Mouse (Mus musculus) CH12.LX (cell line): ENCODE results near the gene Dab2. TPM values are rescaled to one million over a fixed set of nuclear protein-coding genes. Genes with fewer than 3 reads are reported as not detected.

Experiments
- DNase-seq: peaks from one replicate; pipeline ENCODE4 v3.0.0-alpha.2; 2013; ENCODE audit errors: extremely low read depth
- H3K27ac ChIP-seq: 2 replicates; pipeline ENCODE4 v1.5.1; 2012; ENCODE audit warnings: low read depth, mild to moderate bottlenecking, control low read depth, moderate library complexity; ENCODE audit not compliant: insufficient read depth
- H3K27me3 ChIP-seq: replicated peaks from 2 replicates; pipeline ENCODE3; 2012; ENCODE audit warnings: inconsistent platforms
- H3K36me3 ChIP-seq, 2 experiments: replicated peaks in 1 of 2; 2 replicates each; pipeline versions ENCODE3 to v1.6.1; 2012; ENCODE audit warnings: inconsistent platforms in 1 of 2, low read length in 1 of 2, mild to moderate bottlenecking in 1 of 2, mixed read lengths in 1 of 2, moderate library complexity in 1 of 2; ENCODE audit not compliant: control insufficient read depth in 1 of 2, insufficient read depth in 1 of 2
- H3K4me1 ChIP-seq, 2 experiments: 2 replicates each; pipeline ENCODE4 v1.6.1; 2012; ENCODE audit warnings: inconsistent platforms in 1 of 2, moderate library complexity in 1 of 2; ENCODE audit not compliant: insufficient read depth in 2 of 2, control insufficient read depth in 1 of 2
- H3K4me2 ChIP-seq: 2 replicates; pipeline ENCODE4 v1.6.1; 2012; ENCODE audit warnings: low read depth, mild to moderate bottlenecking, control low read depth; ENCODE audit not compliant: poor library complexity, insufficient read depth, severe bottlenecking
- H3K4me3 ChIP-seq, 3 experiments: fragments of 150-350 bp in 1 of 3; sonication (generic) in 1 of 3; replicated peaks in 1 of 3; 2 replicates each; pipeline versions ENCODE3 to v1.5.1; 2011 to 2012; ENCODE audit warnings: low read depth in 2 of 3, low read length in 2 of 3, mild to moderate bottlenecking in 2 of 3, moderate library complexity in 2 of 3, control low read depth in 1 of 3, improper control_type of control experiment in 1 of 3, inconsistent platforms in 1 of 3, mixed read lengths in 1 of 3; ENCODE audit not compliant: poor library complexity in 1 of 3
- H3K79me2 ChIP-seq: replicated peaks from 2 replicates; pipeline ENCODE4 v1.6.1; 2012; ENCODE audit warnings: mild to moderate bottlenecking, moderate library complexity; ENCODE audit not compliant: control insufficient read depth, poor library complexity, insufficient read depth, severe bottlenecking; ENCODE audit errors: extremely low read depth
- H3K9ac ChIP-seq: 2 replicates; pipeline ENCODE4 v1.6.1; 2012; ENCODE audit warnings: low read depth, mild to moderate bottlenecking, control low read depth, moderate library complexity; ENCODE audit not compliant: insufficient read depth
- H3K9me3 ChIP-seq: replicated peaks from 2 replicates; pipeline ENCODE3; 2012; ENCODE audit warnings: low read length, inconsistent platforms, mixed read lengths
- CTCF ChIP-seq, 2 experiments: IDR thresholded peaks in 1 of 2; conservative IDR thresholded peaks in 1 of 2; 2 replicates each; pipeline ENCODE4 v1.5.1; 2011 to 2012; ENCODE audit warnings: low read depth in 2 of 2, low read length in 2 of 2, improper control_type of control experiment in 1 of 2, inconsistent platforms in 1 of 2, mild to moderate bottlenecking in 1 of 2, moderate library complexity in 1 of 2
- ELF1 ChIP-seq: IDR thresholded peaks from 2 replicates; pipeline ENCODE4 v1.6.1; 2014; ENCODE audit warnings: low read depth, mild to moderate bottlenecking, inconsistent platforms, low read length, improper control_type of control experiment
- ETS1 ChIP-seq: conservative IDR thresholded peaks from 2 replicates; pipeline ENCODE4 v1.6.1; 2012; ENCODE audit warnings: low read depth, mild to moderate bottlenecking, inconsistent platforms, low read length, improper control_type of control experiment, moderate library complexity
- IRF4 ChIP-seq: IDR thresholded peaks from 2 replicates; pipeline ENCODE4 v1.6.1; 2014; ENCODE audit warnings: low read depth, mild to moderate bottlenecking, inconsistent platforms, low read length, improper control_type of control experiment
- KAT2A ChIP-seq: IDR thresholded peaks from 2 replicates; pipeline ENCODE4 v1.6.1; 2012; ENCODE audit warnings: low read length, improper control_type of control experiment, inconsistent platforms; ENCODE audit not compliant: insufficient replicate concordance
- MAFK ChIP-seq: IDR thresholded peaks from 2 replicates; pipeline ENCODE4 v1.6.1; 2011; ENCODE audit warnings: low read length, improper control_type of control experiment; ENCODE audit not compliant: insufficient replicate concordance
- MAX ChIP-seq: IDR thresholded peaks from 2 replicates; pipeline ENCODE4 v1.6.1; 2011; ENCODE audit warnings: low read length, improper control_type of control experiment
- MAZ ChIP-seq: IDR thresholded peaks from 2 replicates; pipeline ENCODE4 v1.6.1; 2012; ENCODE audit warnings: low read depth, mild to moderate bottlenecking, inconsistent platforms, low read length, improper control_type of control experiment, moderate library complexity
- MEF2A ChIP-seq: IDR thresholded peaks from 2 replicates; pipeline ENCODE4 v1.6.1; 2014; ENCODE audit warnings: low read depth, mild to moderate bottlenecking, inconsistent platforms, low read length, improper control_type of control experiment, borderline replicate concordance
- MXI1 ChIP-seq: IDR thresholded peaks from 2 replicates; pipeline ENCODE4 v1.6.1; 2011; ENCODE audit warnings: mild to moderate bottlenecking, low read depth, low read length, improper control_type of control experiment
- NRF1 ChIP-seq: IDR thresholded peaks from 2 replicates; pipeline ENCODE4 v1.6.1; 2014; ENCODE audit warnings: low read depth, mild to moderate bottlenecking, inconsistent platforms, low read length, improper control_type of control experiment, moderate library complexity
- PAX5 ChIP-seq: IDR thresholded peaks from 2 replicates; pipeline ENCODE4 v1.6.1; 2012; ENCODE audit warnings: low read length, inconsistent platforms, mixed read lengths
- RCOR1 ChIP-seq: conservative IDR thresholded peaks from 2 replicates; pipeline ENCODE4 v1.6.1; 2012; ENCODE audit warnings: low read depth, mild to moderate bottlenecking, inconsistent platforms, low read length, improper control_type of control experiment
- SIN3A ChIP-seq: IDR thresholded peaks from 2 replicates; pipeline ENCODE4 v1.6.1; 2012; ENCODE audit warnings: low read length, improper control_type of control experiment, inconsistent platforms
- SMC3 ChIP-seq: IDR thresholded peaks from 2 replicates; pipeline ENCODE4 v1.6.1; 2011; ENCODE audit warnings: low read depth, low read length, improper control_type of control experiment
- TCF12 ChIP-seq: IDR thresholded peaks from 2 replicates; pipeline ENCODE4 v1.6.1; 2014; ENCODE audit warnings: low read depth, mild to moderate bottlenecking, inconsistent platforms, low read length, improper control_type of control experiment
- UBTF ChIP-seq: IDR thresholded peaks from 2 replicates; pipeline ENCODE4 v1.6.1; 2012; ENCODE audit warnings: low read depth, mild to moderate bottlenecking, inconsistent platforms, low read length, improper control_type of control experiment, moderate library complexity
- USF1 ChIP-seq: IDR thresholded peaks from 2 replicates; pipeline ENCODE4 v1.6.1; 2014; ENCODE audit warnings: low read depth, mild to moderate bottlenecking, inconsistent platforms, low read length, improper control_type of control experiment
- USF2 ChIP-seq: conservative IDR thresholded peaks from 2 replicates; pipeline ENCODE4 v1.6.1; 2011; ENCODE audit warnings: low read depth, low read length, improper control_type of control experiment
- ZC3H11A ChIP-seq: IDR thresholded peaks from 2 replicates; pipeline ENCODE4 v1.6.1; 2012; ENCODE audit warnings: low read depth, mild to moderate bottlenecking, inconsistent platforms, low read length, improper control_type of control experiment
- ZKSCAN1 ChIP-seq: IDR thresholded peaks from 2 replicates; pipeline ENCODE4 v1.6.1; 2012; ENCODE audit warnings: low read depth, inconsistent platforms, low read length, improper control_type of control experiment, borderline replicate concordance
- dilution Hi-C: fragments of 300-500 bp; cut with MboI; formaldehyde crosslinking; loops from 2 replicates; pipeline ENCODE4 v1.14.3; 2020; ENCODE audit warnings: low sequenced_read_pairs; ENCODE audit not compliant: extremely low pct_unique_long_range_greater_than_20kb, extremely low pct_ligation_motif_present
- in situ Hi-C: fragments of 300-500 bp; cut with MboI; formaldehyde crosslinking; loops from 3 replicates; pipeline ENCODE4 v1.14.3; 2019; ENCODE audit warnings: low sequenced_read_pairs, low pct_ligation_motif_present, low pct_unique_long_range_greater_than_20kb, mixed read lengths
- polyA plus RNA-seq: library from polyadenylated mRNA; unstranded; fragments of >175 nt; gene quantifications from 2 replicates; pipeline ENCODE4 v1.2.1, GENCODE M21; 2012; ENCODE audit warnings: low read depth; ENCODE audit not compliant: insufficient read length
- total RNA-seq, 2 experiments: library from RNA; depleted of rRNA; stranded (reverse); fragments of 300-350 nt in 1 of 2; fragments of >200 nt in 1 of 2; gene quantifications; 2 replicates each; pipeline ENCODE4 v1.2.3; 2012 to 2014

The Dab2 gene
- total and polyA plus RNA-seq, 3 experiments, result 0.17 TPM; not detected in 1

DNA sequence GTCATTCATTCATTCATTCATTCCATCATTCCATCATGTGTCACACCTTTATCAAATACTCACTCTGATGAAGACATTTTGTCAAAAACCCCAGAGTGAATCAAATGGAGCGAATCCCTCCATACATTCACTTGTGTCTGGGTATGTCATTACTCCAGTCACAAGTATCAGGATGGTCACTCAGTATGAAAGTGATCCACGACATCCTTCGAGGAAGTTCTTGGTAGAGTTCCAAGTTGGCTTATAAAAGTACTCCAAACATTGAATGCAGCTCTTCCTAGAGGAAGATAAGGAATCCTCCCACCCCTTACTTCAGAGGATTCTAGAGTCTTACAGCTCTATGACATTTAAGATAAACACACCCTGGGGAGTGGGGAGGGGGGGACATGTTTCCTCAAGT is 10.0 kb downstream of the Dab2 start:
- no peaks in the 10 kb centered on the region for H3K27me3 ChIP-seq
- dilution Hi-C loops, result no loop called here
- H3K36me3 ChIP-seq, result no peaks in the 10 kb centered on the region

DNA sequence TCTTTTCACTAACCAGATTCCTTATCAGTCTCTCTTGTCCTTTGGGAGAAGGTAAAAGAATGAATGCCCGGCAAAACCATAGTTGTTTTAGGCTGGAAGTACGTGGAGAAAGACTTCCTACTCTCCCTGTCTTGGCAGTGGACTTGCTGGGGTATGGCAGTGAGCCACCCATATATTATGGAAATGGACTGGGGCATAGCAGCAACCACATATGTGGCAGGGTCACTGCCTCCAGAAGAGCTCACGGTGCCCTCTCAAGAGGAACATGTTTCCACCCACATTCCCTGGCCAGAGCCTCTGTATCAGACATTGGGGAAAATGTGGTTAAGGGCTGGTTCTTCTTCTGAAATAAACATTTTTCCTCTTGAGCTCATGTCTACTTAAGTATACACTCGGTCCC is 10.8 kb downstream of the Dab2 start:
- H3K9ac ChIP-seq, result no peak overlapping the region
- no peak overlapping the region for H3K27ac ChIP-seq
- dilution Hi-C loops, result no loop called here
- no peak for DNase-seq
- no peaks in the 10 kb centered on the region for H3K27me3 ChIP-seq
- H3K36me3 ChIP-seq, result no peaks in the 10 kb centered on the region
- no peaks in the 10 kb centered on the region for H3K9me3 ChIP-seq
- no peak overlapping the region for H3K4me3 ChIP-seq
- H3K4me1 ChIP-seq, result no peaks in the 10 kb centered on the region
- H3K79me2 ChIP-seq, result no peaks in the 10 kb centered on the region
- no peak for TF ChIP-seq SIN3A
- TF ChIP-seq IRF4, result no peak
- TF ChIP-seq PAX5, result no peak
- TF ChIP-seq ETS1, result no peak
- no peak for TF ChIP-seq USF1
- no peak for TF ChIP-seq RCOR1
- TF ChIP-seq KAT2A, result no peak
- TF ChIP-seq TCF12, result no peak
- no peak for TF ChIP-seq MEF2A
- no peak for TF ChIP-seq MXI1
- no peak for TF ChIP-seq MAFK
- no peak for TF ChIP-seq UBTF
- TF ChIP-seq, all 38 proteins: peak for 0
- in situ Hi-C loops, result no loop called here
- H3K4me2 ChIP-seq, result no peak overlapping the region

More for the DNA sequence above, 10.0 kb downstream of the Dab2 start:
- H3K4me1 ChIP-seq, result no peaks in the 10 kb centered on the region
- H3K79me2 ChIP-seq, result no peaks in the 10 kb centered on the region
- DNase-seq, result no peak
- no peak overlapping the region for H3K9ac ChIP-seq
- no peak for TF ChIP-seq MAX
- TF ChIP-seq MAZ, result no peak
- TF ChIP-seq SMC3, result no peak
- TF ChIP-seq NRF1, result no peak
- no peak for TF ChIP-seq USF2
- TF ChIP-seq ELF1, result no peak
- TF ChIP-seq KAT2A, result no peak
- TF ChIP-seq ETS1, result no peak
- no peak for TF ChIP-seq ZKSCAN1
- TF ChIP-seq CTCF (conservative IDR thresholded peaks at IDR 0.05 in 1 of 2, IDR thresholded peaks at IDR 0.05 in 1 of 2; ENCODE audit: low read depth in 2 of 2, low read length in 2 of 2), result no peak
- no peak for TF ChIP-seq SIN3A
- no peak for TF ChIP-seq ZC3H11A
- in situ Hi-C loops, result no loop called here
- no peak overlapping the region for H3K4me2 ChIP-seq
- no peak overlapping the region for H3K4me3 ChIP-seq
- no peak overlapping the region for H3K27ac ChIP-seq
- H3K9me3 ChIP-seq, result no peaks in the 10 kb centered on the region
